Mouse (Mus musculus): Measurements from ENCODE around the gene Fam228a. TPM values are rescaled to one million over a fixed set of nuclear protein-coding genes. Genes with fewer than 3 reads are reported as not detected.

Gene Fam228a
- total RNA-seq, 2 experiments from 2014 or later, result 0.34 to 0.39 TPM

Other genes with a start within 250 kb of the Fam228a start
- gene Itsn2, start 145.8 kb downstream of the Fam228a start, total RNA-seq (2021), result 10 to 100 TPM; 47.7 to 49.3 TPM
- not detected for gene Gm3625, start 145.5 kb downstream of the Fam228a start, total RNA-seq (2021)
- gene Pfn4, start 30.6 kb upstream of the Fam228a start, total RNA-seq (2021), result 1 to 10 TPM; 4.3 to 6.7 TPM
- 10 to 100 TPM; 13.2 to 14.1 TPM for gene Fam228b, start 30.8 kb upstream of the Fam228a start, total RNA-seq (2021)
- gene Sf3b6, start 79.1 kb upstream of the Fam228a start, total RNA-seq (2021), result 100 to 1,000 TPM; 133 to 140 TPM
- gene Fkbp1b, start 103.2 kb upstream of the Fam228a start, total RNA-seq (2021), result 10 to 100 TPM; 24.5 to 33.2 TPM
- 10 to 100 TPM; 10.8 to 15.5 TPM for gene Wdcp, start 104.9 kb upstream of the Fam228a start, total RNA-seq (2021)
- gene Mfsd2b, start 135.9 kb upstream of the Fam228a start, total RNA-seq (2021), result 1 to 10 TPM; 5.2 to 5.9 TPM
- 10 to 100 TPM; 25.5 to 26.0 TPM for gene Ubxn2a, start 169.3 kb upstream of the Fam228a start, total RNA-seq (2021)
- gene Atad2b, start 178.9 kb upstream of the Fam228a start, total RNA-seq (2021), result 10 to 100 TPM; 36.6 to 40.5 TPM

All from adrenal gland, postnatal 4 days (tissue).